24 mouse cellular contexts compared by ENCODE assay signal in the genomic region with DNA sequence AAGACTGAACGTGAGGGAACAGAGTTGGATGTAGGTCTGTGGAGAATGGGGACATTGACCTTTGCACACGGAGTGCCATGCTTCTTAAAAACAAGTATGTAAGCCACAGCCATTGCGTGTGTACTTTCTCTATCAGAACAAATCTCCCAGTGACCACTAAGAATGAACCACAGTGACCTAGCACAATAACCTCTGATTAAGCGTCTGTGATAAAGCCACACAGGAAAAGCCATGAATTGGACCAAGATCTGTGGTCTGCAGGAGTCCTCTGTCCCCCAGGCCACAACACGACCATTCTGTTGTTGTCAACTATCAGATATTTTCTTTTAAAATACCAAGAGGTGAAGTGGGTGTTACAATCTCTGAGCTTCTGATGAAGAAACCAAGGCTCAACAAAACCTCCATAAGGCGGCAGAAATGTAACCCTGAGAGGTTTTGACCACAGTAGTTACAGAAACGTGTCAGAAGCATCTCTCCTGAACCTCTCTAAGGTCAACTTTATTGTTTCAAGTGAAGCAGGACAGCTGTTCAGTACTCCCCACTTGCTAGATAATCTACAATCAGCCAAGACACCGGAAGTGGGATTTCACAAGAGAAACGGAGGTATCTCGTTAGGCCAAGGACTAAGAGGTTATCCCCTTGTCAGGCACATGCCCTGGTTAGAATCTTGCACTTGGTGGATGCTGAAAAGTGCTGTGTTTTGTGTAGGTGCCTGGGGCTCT.
A peak's percentile ranks its signal among the peaks of the same experiment; 100 is the strongest.
DNase-seq lines count a peak whose midpoint lies in the region; ATAC-seq and TF ChIP-seq lines count a peak whose summit lies in the region.
"Had no signal": no experiment of that assay in that cellular context is flagged by ENCODE, and none has a peak within 500 bp of the region (broad histone marks: within the 10 kb centered on the region; RNA-seq: fewer than 3 reads in every experiment).

No protein-coding gene starts in this region.

- peaks cover 48% of the 10 kb centered on the region for H3K4me1 ChIP-seq in liver, adult 2 months (ENCODE audit: control insufficient read depth, insufficient read depth, low read length)
- peaks cover 21% of the 10 kb centered on the region for H3K4me1 ChIP-seq in liver, embryonic 12.5 days

- H3K27ac ChIP-seq in liver, adult 2 months (replicated peaks; ENCODE audit: insufficient read depth, low read depth, low read length): peak overlapping the region; percentile 18; the same call in 1 of the 2 replicates
- H3K27ac ChIP-seq in liver, embryonic 12.5 days: no peak overlapping the region
- H3K27ac ChIP-seq: forebrain, embryonic 10.5 days; heart, adult 2 months; heart, embryonic 13.5 days; hindbrain, embryonic 15.5 days; limb, embryonic 12.5 days; liver, embryonic 15.5 days; midbrain, embryonic 13.5 days had no signal

- H3K79me2 ChIP-seq in liver, adult 2 months (ENCODE audit: control insufficient read depth, insufficient read depth, low read length): peaks cover 45% of the 10 kb centered on the region

- H3K4me3 ChIP-seq in liver, adult 2 months (ENCODE audit: insufficient read depth, low read depth, low read length): no peak overlapping the region
- H3K4me3 ChIP-seq in liver, embryonic 12.5 days: no peak overlapping the region
- H3K4me3 ChIP-seq: forebrain, embryonic 10.5 days; heart, adult 2 months; heart, embryonic 13.5 days; hindbrain, embryonic 15.5 days; limb, embryonic 12.5 days; liver, embryonic 15.5 days; midbrain, embryonic 13.5 days had no signal

- TF ChIP-seq POLR2A in liver, adult 2 months (IDR thresholded peaks at IDR 0.05; ENCODE audit: extremely low read depth, insufficient read depth, low read length): no peak

- DNase-seq in liver, adult 2 months (ENCODE audit: extremely low read depth, low read depth, low spot score): peak; percentile 85
- DNase-seq in CD4-positive, CD25-positive, alpha-beta regulatory T cell, adult 2 months (ENCODE audit: low read depth, low spot score): peak; percentile 33
- DNase-seq in spleen, postnatal 36 days (ENCODE audit: low spot score in 2 of 2): no peak
- DNase-seq in ovary, postnatal 36 days (ENCODE audit: low spot score): no peak
- DNase-seq: adrenal gland, postnatal 36 days; cerebellum, adult 11-12 months; cerebellum, postnatal 10 days; gastrocnemius, postnatal 25 days; heart, adult 2 months; kidney, postnatal 10 days; layer of hippocampus, postnatal 36 days; thymus, adult 18-20 months had no signal

- WGBS in liver, adult 2 months: 22% methylated on average over 10 of the region's 10 CpGs
- WGBS in liver, embryonic 12.5 days (ENCODE audit: insufficient replicate concordance): 16% methylated on average over 10 of the region's 10 CpGs

- no peak overlapping the region for H3K4me2 ChIP-seq in liver, embryonic 12.5 days
- H3K4me2 ChIP-seq: heart, embryonic 13.5 days; hindbrain, embryonic 15.5 days; limb, embryonic 12.5 days; liver, embryonic 15.5 days; midbrain, embryonic 13.5 days had no signal

- ATAC-seq in liver, embryonic 12.5 days: no peak
- peak; percentile 30 to 65 for ATAC-seq in hematopoietic stem cell, adult 5-6 weeks (replicated peaks in 1 of 2; ENCODE audit: insufficient read depth in 1 of 2, low FRiP score in 2 of 2, low TSS enrichment in 1 of 2, low read depth in 1 of 2, poor library complexity in 2 of 2, severe bottlenecking in 2 of 2)
- peak; percentile 50; the same call in 1 of the 2 replicates for ATAC-seq in monocyte, adult 5-6 weeks (replicated peaks; ENCODE audit: insufficient number of reproducible peaks, low FRiP score, low TSS enrichment, poor library complexity, severe bottlenecking)
- ATAC-seq: forebrain, embryonic 16.5 days; intestine, embryonic 16.5 days; lung, postnatal 0 days; midbrain, embryonic 13.5 days had no signal

- no peak overlapping the region for H3K9ac ChIP-seq in liver, adult 2 months (ENCODE audit: low read depth, low read length)
- no peak overlapping the region for H3K9ac ChIP-seq in liver, embryonic 12.5 days
- H3K9ac ChIP-seq: heart, embryonic 13.5 days; hindbrain, embryonic 15.5 days; limb, embryonic 12.5 days; liver, embryonic 15.5 days; midbrain, embryonic 13.5 days had no signal

- H3K9me3 ChIP-seq in liver, embryonic 12.5 days (replicated peaks): no peaks in the 10 kb centered on the region
- H3K9me3 ChIP-seq: forebrain, embryonic 10.5 days; heart, embryonic 13.5 days; hindbrain, embryonic 15.5 days; limb, embryonic 12.5 days; liver, embryonic 15.5 days; midbrain, embryonic 13.5 days had no signal

- no peaks in the 10 kb centered on the region for H3K27me3 ChIP-seq in liver, adult 2 months (ENCODE audit: control insufficient read depth, insufficient read depth, low read length)
- no peaks in the 10 kb centered on the region for H3K27me3 ChIP-seq in liver, embryonic 12.5 days (replicated peaks)
- H3K27me3 ChIP-seq: heart, embryonic 13.5 days; hindbrain, embryonic 15.5 days; liver, embryonic 15.5 days; midbrain, embryonic 13.5 days had no signal

- no peak for TF ChIP-seq CTCF in liver, adult 2 months (IDR thresholded peaks at IDR 0.05; ENCODE audit: low read depth, low read length)

- H3K36me3 ChIP-seq in liver, adult 2 months (ENCODE audit: control insufficient read depth, insufficient read depth, low read length): no peaks in the 10 kb centered on the region
- no peaks in the 10 kb centered on the region for H3K36me3 ChIP-seq in liver, embryonic 12.5 days
- H3K36me3 ChIP-seq: forebrain, embryonic 10.5 days; heart, embryonic 13.5 days; hindbrain, embryonic 15.5 days; limb, embryonic 12.5 days; liver, embryonic 15.5 days; midbrain, embryonic 13.5 days had no signal

Comparison
In these comparisons a context has a peak if more than half of its experiments do, and no peak if none do; other contexts are left out.
1. DNase-seq: peak in liver, adult 2 months (single experiment) and CD4-positive, CD25-positive, alpha-beta regulatory T cell, adult 2 months (single experiment); none in spleen, postnatal 36 days (0 of 2) and ovary, postnatal 36 days (single experiment).